Mouse (Mus musculus) natural killer cell, adult 2 months (primary cell): ENCODE results near the gene Cyb561d2.
A peak's percentile ranks its signal among the peaks of the same experiment; 100 is the strongest.
"Not testable (repeated sequence)": the region's sequence is repeated elsewhere in the genome, so short reads cannot be mapped to it uniquely, and the experiment has no call there.

ENCODE experiments used
- DNase-seq, 2 experiments: peaks; one replicate each; pipeline ENCODE4 v3.0.0; 2022; ENCODE audit warnings: low spot score in 2 of 2

The Cyb561d2 gene

DNA sequence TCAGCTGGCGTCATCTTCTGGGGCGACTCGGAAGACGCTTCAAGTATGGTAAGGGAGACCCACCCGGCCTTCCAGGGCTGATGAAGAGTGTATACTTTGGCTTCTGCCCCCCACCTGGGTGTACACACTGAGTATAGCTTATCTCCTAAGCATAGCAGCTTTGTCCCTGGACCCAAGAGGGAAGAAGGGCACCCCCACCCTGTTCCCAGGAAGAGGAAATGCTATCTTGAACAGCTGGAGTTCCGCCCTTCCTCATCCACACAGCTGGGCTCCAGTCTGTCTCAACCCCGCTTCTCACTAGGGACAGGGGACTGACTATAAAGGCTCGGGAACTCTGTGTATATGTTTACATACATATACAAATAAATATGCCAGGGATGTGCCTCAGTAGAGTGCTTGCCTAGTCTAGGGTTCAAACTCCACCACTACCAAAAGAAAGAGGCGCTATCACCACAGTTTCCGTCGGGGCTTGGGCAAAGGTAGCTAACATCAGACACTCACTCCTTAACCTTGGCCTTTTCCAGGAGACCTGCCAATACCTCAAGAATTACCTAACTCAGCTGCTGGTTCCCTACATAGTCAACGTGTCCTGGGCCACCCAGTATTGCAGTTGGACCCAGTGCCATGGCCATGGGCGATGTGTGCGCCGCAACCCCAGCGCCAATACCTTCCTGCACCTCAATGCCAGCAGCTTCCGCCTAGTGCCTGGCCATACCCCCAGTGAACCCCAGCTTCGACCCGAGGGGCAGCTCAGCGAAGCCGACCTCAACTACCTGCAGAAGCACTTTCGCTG, 29.7 kb upstream of the Cyb561d2 start:
- DNase-seq = no peak

DNA sequence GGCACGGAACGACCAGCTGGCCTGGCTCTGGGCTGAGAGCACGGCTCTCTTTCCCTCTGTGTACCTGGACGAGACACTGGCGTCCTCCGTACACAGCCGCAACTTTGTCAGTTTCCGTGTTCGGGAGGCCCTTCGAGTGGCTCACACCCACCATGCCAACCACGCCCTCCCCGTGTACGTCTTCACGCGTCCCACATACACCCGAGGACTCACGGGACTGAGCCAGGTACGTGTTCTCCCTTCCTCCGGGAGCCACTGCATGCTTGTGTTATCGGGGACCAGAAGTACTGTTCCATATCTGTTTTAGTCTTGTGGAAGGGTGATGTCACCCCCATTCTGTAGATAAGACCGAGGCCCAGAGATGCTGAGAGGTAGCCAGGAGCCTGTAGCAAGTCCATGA, 28.9 kb upstream of the Cyb561d2 start:
- DNase-seq = no peak

DNA sequence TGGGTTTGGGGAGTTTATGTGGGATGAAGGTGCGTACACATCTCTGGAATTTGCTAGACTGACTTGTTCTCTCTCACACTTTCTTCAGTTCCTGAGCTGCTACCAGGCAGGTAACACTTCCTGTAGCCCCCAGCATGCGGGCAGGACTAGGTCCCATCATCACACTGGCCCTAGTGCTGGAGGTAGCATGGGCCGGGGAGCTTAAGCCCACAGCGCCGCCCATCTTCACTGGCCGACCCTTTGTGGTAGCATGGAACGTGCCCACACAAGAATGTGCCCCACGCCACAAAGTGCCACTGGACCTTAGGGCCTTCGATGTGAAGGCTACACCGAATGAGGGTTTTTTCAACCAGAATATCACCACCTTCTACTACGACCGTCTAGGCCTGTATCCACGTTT, 28.0 kb upstream of the Cyb561d2 start:
- no peak for DNase-seq

DNA sequence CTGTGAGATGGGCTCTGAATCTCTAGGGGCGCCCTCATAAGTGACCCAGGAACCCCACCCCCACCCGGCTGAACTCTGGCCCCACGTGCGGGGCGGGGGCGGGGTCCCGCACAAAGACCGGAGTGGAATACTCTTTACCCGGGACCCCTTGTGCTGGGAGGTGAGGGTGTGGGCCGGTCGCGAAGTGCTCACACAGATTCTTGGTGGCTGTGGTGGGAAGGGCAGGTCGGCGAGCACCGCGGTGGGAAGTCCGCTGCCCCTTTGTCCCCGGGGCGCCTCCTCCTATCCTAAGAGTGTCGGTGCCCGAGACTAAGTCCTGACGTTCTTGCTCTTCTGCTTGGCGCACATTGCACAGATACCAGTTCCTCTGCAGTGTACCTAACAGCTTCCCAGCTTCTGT, 27.3 kb upstream of the Cyb561d2 start:
- no peak for DNase-seq

DNA sequence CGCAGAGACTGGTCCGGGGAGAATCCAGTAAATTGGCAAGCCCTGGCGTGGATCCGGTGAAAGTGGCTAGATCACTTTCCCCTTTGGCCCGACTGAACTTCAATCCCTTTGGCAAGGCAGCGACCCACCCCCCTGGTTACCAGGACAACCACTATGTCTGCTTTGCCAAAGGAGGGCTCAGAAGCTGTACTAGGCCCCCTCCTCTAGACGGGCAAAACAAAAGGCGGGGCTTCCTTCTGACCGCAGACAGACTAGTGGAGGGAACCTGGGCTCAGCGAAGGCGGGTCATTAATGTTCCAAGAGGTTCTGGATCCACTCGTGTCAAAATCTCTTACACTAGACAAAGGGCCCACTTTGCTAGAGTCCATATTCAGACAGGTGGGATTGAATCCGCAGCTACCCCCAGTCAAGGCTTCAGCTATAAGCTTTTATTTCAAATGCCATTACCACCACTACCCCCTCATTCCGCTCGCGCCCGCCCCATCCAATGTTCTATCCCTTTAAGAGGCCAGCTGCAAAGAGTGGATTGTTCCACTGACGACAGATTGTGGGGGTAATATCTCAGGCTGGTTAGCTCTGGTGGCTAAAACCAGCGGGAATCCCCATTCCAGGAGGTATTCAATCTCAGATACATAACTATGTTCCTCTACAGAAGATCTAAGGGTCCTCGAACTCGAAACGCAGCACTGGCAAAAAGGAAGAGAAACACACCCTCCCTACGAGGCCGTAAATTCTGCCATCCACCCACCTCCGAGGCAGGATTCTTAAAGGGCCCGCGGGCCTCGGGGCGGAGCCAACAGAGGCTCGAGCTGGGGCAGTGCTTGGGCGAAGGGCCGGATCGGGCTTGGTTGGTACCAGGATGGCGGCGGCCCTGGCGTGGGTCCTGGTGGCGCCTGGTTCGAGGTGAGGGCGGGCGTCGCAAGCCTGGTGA, 26.6 kb upstream of the Cyb561d2 start:
- DNase-seq = peak; percentile 71 to 81

DNA sequence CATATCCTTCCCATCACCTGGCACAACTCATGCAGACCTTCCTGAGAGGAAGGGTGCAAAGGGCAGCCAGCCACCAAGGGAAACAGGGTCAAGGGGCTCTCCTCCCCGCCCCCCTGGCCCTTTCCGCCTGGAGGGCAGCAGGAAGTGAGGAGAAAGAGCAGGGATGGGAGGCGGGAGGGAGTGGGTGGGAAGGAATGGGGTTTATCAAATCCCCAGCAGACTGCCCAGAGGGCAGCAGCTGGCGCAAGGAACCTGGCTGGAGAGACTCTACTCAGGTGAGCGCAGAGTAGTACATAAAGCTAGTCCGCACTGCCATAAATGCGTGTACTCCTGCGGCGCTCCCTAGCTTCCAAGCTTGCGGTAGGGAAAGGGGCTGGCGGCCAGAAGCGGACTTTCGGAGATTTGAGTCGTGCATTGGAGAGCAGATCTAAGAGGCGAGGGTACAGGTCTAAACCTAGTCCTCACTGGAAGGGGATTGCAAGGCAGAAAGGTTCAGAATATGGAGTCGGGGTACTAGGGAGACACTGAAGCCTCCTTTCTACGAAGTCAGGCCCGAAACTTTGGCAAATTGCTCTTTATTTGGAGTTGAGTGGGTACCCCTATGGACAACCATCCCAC, 25.8 kb upstream of the Cyb561d2 start, which contains the start of gene Hyal2:
Gene Hyal2 (plus strand): TSS at position 244 of the 618 bp plus-strand sequence.
- no peak for DNase-seq

DNA sequence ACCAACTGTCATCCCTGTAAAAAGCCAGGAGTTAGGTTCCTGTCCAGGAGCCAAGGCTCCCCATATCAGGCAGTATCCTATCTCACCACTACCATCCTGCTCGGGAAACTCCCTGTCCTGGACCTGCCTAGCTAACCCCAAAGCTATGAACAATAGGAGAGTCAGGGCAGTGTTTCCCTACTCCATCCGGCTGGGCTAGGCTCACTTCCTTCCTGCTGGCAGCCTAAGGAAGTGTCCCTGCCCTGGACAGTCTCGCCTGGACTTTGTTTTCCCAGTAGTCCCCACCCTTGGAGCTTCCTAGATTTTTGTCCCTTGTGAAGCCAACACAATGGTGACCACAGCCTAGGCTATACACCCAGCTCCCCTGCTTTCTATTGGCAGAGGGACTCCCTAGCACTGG, 24.9 kb upstream of the Cyb561d2 start:
- DNase-seq = no peak

DNA sequence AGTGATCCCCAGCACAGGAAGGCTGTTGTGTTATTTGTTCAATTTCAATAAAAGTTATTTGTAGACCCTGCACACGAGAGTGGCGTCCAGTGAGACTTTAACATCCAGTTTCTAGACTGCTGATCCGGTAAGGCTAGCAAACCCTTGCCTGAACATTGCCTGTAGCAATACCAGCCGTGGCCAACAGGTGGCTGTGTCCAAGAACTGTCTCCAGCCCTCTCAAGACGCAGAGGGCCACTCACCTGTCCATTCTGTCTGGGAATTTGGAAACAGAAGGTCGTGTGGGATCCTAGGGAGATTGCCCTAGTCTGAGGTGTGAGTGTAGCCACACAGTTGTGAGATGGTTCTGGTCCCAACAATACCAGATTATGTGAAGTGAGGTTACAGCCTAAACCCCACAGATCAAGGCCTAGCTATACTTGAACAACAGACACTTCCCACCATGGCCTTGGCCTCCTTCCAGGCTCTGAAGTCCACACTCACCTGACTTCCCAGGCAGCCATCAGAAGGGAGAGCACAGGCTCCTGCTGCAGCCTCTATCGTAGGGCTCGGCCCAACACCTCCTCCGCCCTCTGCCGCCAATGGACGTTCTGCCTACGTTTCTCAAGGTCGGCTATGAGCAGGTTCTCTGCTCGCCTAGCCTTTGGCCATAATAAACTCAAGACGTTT, 24.2 kb upstream of the Cyb561d2 start:
- peak; percentile 70 to 80 for DNase-seq

DNA sequence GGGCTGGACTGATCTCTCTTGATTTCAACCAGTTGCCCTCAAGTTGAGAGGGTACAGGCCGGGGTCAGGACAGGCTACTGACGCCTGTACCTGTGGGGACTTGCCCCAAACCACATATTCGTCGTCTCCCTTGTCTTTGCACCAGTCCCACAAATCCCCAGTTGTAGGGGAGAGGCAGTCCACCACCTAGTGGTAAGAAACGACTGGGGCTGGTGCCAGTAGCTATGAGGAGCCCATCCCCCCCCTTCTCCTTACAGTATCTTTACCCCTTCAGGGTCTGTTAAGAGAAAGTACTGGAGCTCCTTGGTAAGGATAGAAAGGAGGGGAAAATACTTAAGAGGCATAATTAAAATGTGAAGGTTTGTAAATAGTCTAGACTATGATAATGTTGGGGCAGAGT, 23.6 kb upstream of the Cyb561d2 start:
- DNase-seq = not testable (repeated sequence)

DNA sequence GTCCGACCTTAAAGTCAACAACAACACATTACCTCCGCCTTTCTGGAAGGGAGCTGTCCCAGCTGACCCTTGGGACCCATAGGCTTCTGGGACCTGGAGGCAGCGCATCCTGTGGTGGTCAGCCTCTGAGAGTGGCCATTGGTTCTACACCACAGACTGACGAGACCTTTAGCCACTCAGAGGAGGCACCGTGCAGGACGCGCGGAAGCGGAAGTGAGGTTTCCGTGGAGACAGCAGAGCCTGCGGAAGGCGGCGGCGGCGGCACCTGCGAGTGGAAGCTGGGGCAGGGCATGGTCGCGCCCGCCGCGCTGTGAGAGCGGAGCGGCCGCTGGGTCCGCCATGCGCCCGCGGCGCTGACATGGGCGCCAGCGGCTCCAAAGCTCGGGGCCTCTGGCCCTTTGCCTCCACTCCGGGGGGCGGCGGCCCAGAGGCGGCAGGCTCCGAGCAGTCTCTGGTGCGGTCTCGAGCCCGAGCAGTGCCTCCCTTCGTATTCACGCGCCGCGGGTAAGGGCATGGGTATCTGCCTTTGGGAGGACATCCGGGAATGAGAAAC, 21.1 kb upstream of the Cyb561d2 start, which contains the start of gene Tusc2:
Gene Tusc2 (plus strand): TSS at position 227 of the 553 bp plus-strand sequence.
- DNase-seq = peak; percentile 92 to 93

DNA sequence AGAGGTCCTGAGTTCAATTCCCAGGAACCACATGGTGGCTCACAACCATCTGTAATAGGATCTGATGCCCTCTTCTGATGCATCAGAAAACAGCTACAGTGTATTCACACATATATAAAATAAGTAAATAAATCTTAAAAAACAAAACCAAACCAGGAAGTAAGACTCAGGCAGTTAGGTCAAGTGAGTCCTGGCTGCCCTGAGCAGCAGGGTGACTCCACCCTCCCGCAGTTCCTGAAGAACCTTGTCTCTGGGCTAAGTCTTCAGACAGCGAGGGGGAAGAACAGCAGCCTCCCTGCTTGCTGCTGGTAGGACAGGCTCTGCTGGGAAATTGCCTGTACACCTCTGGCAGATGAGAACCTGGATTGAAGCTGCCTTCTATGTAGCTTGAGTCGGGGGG, 14.4 kb upstream of the Cyb561d2 start:
- DNase-seq = no peak

DNA sequence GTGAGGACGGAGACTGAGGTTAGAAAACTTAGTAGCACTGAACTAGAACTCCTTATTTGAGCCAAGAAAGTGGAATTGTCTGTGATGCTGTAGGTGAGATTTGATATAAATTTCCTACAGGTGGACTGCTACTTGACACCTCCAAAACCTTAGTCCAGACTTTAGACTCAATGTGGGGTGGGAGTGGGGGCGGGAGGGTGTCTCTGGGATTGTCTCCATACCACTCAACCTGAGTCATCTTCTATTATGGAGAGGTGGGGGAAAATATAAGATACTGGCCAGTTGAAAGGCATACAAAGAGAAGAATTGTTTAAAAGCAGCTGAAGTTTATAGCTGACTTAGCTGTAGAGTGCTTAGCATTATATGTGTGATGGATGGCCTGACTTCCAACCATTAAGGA, 13.7 kb upstream of the Cyb561d2 start:
- no peak for DNase-seq

DNA sequence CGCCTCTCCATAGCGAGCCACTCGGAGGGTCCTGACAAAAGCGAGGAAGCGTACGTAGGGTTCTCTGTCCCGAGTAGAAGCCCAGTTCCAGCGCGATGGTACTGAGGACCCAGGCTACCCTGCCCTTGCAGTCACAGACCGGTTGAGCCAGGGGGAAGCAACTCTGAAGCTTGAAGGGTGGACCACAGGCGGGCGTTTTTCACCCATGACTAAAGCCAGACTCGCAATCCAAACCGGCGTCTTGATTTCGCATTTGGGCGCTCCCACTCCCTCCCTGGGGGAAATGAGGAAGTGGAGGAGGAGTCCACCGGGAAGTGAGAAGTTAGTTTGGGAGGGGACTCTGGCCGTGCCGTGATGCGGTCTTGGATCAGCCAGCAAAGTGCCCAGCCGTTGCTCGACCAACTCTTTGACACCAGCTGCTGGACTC, 13.1 kb upstream of the Cyb561d2 start:
- peak in 1 of 2 experiments; percentile 29 for DNase-seq

DNA sequence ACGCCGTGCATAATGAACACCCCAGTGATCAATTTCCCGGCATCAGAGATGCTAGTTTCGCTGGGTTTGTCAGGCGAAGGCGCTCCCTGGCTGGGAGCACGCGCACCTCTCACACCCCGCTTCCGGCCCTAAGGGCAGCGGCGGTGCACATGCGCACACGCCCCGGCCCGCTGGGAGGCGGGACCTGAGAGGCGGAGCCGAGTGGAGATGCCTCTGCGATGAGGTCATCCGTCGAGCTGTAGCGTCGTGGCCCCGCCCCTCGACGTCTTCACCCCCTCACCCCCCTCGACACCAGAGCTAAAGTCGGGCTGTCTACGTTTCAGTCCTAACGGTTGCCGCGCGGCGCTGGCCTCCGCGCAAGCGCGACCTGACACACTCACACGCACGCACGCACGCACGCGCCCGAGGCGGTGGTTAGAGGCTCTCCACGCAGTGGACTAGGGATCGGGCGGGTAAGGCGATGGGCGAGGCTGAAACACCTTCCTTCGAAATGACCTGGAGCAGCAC, 12.4 kb upstream of the Cyb561d2 start:
- peak; percentile 93 to 95 for DNase-seq

DNA sequence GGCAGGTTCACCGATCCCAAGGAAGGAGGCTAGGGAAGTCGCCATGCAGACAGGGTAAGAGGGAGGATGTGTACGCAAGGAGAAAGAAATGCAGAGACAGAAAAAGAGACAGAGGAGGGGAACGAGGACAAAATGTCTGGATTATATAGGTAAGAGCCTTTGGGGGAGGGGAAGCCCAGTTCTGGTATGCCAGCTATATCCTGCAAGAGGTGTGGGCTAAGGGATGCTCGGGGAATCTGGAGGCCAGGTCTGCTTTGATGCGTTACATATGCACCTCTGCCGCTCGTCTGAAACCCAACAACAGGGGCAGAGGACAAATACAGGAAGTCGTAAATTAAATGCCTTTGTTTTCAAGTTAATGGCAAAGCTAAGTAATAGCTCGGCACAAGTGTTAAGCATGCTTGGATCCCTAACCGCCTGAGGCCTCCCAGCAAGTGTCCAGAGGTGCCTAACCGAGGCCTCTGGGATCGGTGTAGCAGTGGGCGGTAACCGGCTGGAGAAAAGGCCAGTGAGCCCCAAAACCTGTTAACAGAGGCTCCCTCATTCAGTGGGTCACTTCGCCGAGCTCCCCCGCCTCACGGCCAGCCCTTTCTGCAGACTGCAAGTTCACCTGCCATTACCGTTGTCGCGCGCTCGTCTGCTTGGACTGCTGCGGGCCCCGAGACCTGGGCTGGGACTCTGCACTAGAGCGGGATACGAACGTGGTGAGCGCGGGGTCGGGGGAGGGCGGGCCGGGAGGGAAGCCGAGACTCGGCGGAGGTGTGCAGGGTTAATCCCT, 11.7 kb upstream of the Cyb561d2 start:
- DNase-seq = peak; percentile 29 to 36

DNA sequence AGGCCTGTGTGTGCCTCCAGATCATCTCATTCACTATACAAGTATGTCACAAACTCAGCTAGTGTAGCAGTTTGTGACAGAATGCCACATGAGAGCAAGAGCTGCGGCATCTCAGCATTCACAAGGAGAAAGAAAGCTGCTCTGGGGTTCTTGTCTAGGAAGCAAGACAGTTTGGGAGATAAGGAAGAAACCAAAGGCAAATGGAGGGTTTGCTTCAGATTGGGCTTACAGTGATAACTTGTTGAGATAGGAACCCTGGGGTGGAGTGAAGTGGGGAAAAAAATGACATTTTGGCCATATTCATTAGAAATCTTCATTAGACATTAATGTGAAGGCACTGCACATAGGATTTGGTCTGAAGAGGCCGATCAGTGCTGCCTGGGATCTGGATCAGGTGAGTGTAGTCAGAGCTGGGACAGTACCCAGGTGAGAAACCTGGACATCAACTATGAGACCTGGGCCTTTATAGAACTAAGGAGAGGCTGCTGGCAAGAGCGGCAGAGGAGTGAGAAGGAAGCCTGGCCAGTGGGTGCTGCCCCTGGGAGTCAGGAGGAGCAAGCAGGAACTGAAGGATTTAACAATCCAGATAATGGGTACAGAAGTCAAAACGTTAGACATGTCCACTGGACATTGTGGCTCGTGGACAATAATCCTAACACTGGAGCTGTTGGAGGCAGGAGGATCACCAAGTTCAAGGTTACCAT, 10.8 kb upstream of the Cyb561d2 start:
- DNase-seq = no peak

DNA sequence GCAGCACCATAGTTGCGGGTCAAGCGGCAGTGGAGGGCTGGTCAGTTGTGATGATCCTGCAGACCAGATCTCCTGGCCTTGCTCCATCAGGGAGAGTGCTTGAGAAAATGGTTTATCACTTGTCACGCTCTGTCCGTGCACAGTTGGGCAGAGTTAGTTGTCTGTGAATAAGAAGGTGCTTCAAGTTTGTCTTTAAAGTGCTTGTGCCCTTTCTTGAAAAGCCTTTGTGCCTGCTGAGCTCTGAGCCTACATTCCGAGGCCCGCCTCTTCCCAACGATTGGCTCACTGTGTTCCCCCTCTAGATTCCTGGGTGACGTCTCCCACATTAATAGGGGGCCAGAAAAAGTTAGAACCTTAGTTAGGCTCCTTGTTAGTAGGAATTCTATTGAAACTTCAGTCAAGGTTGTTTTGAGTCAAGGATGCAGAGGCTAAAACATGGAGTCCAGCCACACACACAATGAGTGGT, 9.9 kb upstream of the Cyb561d2 start:
- no peak for DNase-seq

DNA sequence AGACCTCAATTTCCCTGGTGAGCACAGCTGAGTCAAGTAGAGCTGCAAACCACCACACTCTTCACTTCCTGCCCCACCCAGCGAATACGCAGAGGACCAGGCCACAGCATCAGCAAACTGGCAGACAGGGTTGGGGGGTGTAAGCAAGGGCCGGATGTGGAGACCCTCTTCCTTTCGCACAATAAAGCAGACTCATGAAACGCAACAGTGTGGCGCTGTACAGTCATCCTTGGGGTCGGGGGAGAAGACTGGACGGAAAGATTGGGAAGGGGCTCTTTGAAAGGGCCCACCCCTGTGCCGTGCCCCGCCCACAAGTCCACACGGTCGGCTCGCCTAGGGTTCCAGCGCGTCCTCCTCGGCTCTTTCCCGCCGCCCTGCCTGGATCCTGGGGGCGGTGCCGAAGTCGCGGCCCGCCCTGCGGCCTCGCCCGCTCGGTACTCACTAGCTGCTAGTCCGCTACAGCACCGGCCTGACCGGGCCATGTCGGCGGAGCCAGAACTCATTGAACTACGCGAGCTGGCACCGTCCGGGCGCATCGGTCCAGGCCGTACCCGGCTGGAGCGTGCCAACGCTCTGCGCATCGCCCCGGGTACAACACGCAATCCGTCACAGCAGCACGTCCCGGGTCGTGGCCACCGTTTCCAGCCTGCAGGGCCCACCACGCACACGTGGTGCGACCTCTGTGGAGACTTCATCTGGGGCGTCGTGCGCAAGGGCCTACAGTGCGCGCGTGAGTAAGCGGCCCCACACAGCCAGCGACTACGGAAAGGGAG, 9.3 kb upstream of the Cyb561d2 start, which contains the start of gene Rassf1:
Gene Rassf1 (plus strand): TSS at position 439 of the 773 bp plus-strand sequence.
- DNase-seq = peak; percentile 88 to 92
